Mouse (Mus musculus) stomach, postnatal 0 days (tissue): ENCODE results near the gene Dclk2.

Source experiments
- CTCF ChIP-seq: IDR thresholded peaks from 2 replicates; pipeline ENCODE4 v1.5.1; 2016; ENCODE audit warnings: antibody characterized with exemption, low read depth, mild to moderate bottlenecking, moderate library complexity
- EP300 ChIP-seq: optimal IDR thresholded peaks from 2 replicates; pipeline ENCODE3; 2016; ENCODE audit warnings: antibody characterized with exemption

- TF ChIP-seq CTCF (no peak), EP300 (no peak)
These were observed 62.7 kb downstream of the Dclk2 start for GRCm38 (mm10) chr3:86857833-86858398.
